Mouse (Mus musculus) neural tube, embryonic 14.5 days (tissue): ENCODE measurements around the gene Abhd14a. TPM values are rescaled to one million over a fixed set of nuclear protein-coding genes. Genes with fewer than 3 reads are reported as not detected.

Source experiments
- ATAC-seq: fragments of 200-750 bp; cut with Nextera tagmentation; 2 replicates; pipeline ENCODE4 v1.8.0; 2017; ENCODE audit warnings: low read depth, mild to moderate bottlenecking, moderate TSS enrichment, moderate library complexity
- H3K27ac ChIP-seq: fragments of 300-500 bp; sonication (generic); 2 replicates; pipeline ENCODE4 v1.5.1; 2014; ENCODE audit warnings: low read depth, mild to moderate bottlenecking, control low read depth, low read length, moderate library complexity, mixed read lengths
- H3K27me3 ChIP-seq: fragments of 300-500 bp; sonication (generic); 2 replicates; pipeline ENCODE4 v1.6.1; 2014; ENCODE audit warnings: low read length; ENCODE audit not compliant: control insufficient read depth, insufficient read depth
- H3K36me3 ChIP-seq: fragments of 300-500 bp; sonication (generic); 2 replicates; pipeline ENCODE4 v1.6.1; 2014; ENCODE audit warnings: low read length, mixed read lengths; ENCODE audit not compliant: control insufficient read depth, insufficient read depth
- H3K4me1 ChIP-seq: fragments of 300-500 bp; sonication (generic); 2 replicates; pipeline ENCODE4 v1.6.1; 2014; ENCODE audit warnings: low read length; ENCODE audit not compliant: control insufficient read depth, insufficient read depth
- H3K4me2 ChIP-seq: fragments of 300-500 bp; sonication (generic); 2 replicates; pipeline ENCODE4 v1.6.1; 2014; ENCODE audit warnings: mild to moderate bottlenecking, low read depth, low read length, control low read depth
- H3K4me3 ChIP-seq: fragments of 300-500 bp; sonication (generic); 2 replicates; pipeline ENCODE4 v1.5.1; 2014; ENCODE audit warnings: low read depth, low read length, control low read depth, mixed read lengths
- H3K9ac ChIP-seq: fragments of 300-500 bp; sonication (generic); replicated peaks from 2 replicates; pipeline ENCODE4 v1.6.1; 2014; ENCODE audit warnings: low read depth, mild to moderate bottlenecking, control low read depth, low read length, mixed read lengths
- H3K9me3 ChIP-seq: fragments of 300-500 bp; sonication (generic); 2 replicates; pipeline ENCODE4 v1.6.1; 2016; ENCODE audit warnings: low read length; ENCODE audit not compliant: control insufficient read depth
- WGBS: fragments of 180-500 bp; shearing (Covaris S2); extraction: QIAGEN DNeasy Blood & Tissue Kit; methylation state at CpG from one replicate; pipeline ENCODE4 v1.1.7; 2014; 5-methylcytosine and 5-hydroxymethylcytosine counted together
- polyA plus RNA-seq: library from polyadenylated mRNA; unstranded; fragments of >200 nt; fragmentation: Nextera tagmentation; extraction: Ambion mirVana; gene quantifications from 2 replicates; pipeline ENCODE4 v1.2.1, GENCODE M21; 2014

The Abhd14a gene
- polyA plus RNA-seq, 1 experiment from 2014 or later, result 66.9 TPM

- peak overlapping the region; percentile 62 for H3K4me3 ChIP-seq
- WGBS, result 85% methylated on average over 9 of the region's 9 CpGs
- no peaks in the 10 kb centered on the region for H3K27me3 ChIP-seq
These were observed 30.6 kb upstream of the Abhd14a start for GRCm38 (mm10) chr9:106478101-106478500.

DNA sequence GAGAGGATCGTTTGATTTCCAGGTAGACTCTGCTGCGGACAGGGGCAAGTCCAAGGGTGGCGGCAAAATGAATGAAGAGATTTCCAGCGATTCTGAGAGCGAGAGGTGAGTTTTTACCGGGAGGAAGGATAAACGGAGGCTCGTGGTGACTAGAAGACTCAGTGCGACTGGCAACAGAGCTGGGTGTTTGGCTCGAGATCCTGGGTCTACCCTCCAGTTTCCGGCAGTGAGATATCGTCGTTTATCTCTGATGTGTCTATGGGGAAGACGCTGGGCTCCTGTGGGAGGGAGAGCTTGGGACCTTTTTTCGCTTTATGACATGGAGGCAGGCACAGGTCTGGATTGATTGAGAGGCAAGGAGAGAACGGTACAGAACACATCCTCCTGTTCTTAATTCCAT lies 30.2 kb upstream of the Abhd14a start:
- Histone ChIP-seq H3K27me3 (no peaks in the 10 kb centered on the region), H3K27ac (no peak overlapping the region), H3K9me3 (no peaks in the 10 kb centered on the region), H3K36me3 (peaks cover 7% of the 10 kb centered on the region; the same call in 1 of the 2 replicates), H3K4me3 (peak overlapping the region; percentile 62), H3K4me2 (peak overlapping the region; percentile 87), H3K9ac (peak overlapping the region; percentile 57), H3K4me1 (peaks cover 9% of the 10 kb centered on the region)
- 5% methylated on average over 16 of the region's 16 CpGs for WGBS
- ATAC-seq, result no peak

More at GRCm38 (mm10) chr9:106478101-106478500, 30.6 kb upstream of the Abhd14a start:
- peaks cover 9% of the 10 kb centered on the region for H3K4me1 ChIP-seq
- H3K9ac ChIP-seq, result peak overlapping the region; percentile 57
- ATAC-seq, result no peak
- H3K27ac ChIP-seq, result no peak overlapping the region
- no peaks in the 10 kb centered on the region for H3K9me3 ChIP-seq
- H3K36me3 ChIP-seq, result peaks cover 7% of the 10 kb centered on the region; the same call in 1 of the 2 replicates
- H3K4me2 ChIP-seq, result peak overlapping the region; percentile 87

GRCm38 (mm10) chr9:106476924-106477484 lies 29.5 kb upstream of the Abhd14a start, which contains the start of gene Parp3:
Parp3 (minus strand) TSS chr9:106476949.
- H3K36me3 ChIP-seq, result peaks cover 7% of the 10 kb centered on the region; the same call in 1 of the 2 replicates
- H3K9ac ChIP-seq, result peak within 1 kb of the TSS; percentile 57
- no peaks in the 10 kb centered on the region for H3K27me3 ChIP-seq
- H3K4me1 ChIP-seq, result peaks cover 9% of the 10 kb centered on the region
- H3K4me2 ChIP-seq, result peak within 1 kb of the TSS; percentile 87
- under 1% methylated on average over 41 of the region's 41 CpGs for WGBS
- peak; percentile 98 for ATAC-seq
- H3K4me3 ChIP-seq, result peak within 1 kb of the TSS; percentile 62
- no peak within 1 kb of the TSS for H3K27ac ChIP-seq
- H3K9me3 ChIP-seq, result no peaks in the 10 kb centered on the region

GRCm38 (mm10) chr9:106476002-106476923 lies 28.8 kb upstream of the Abhd14a start:
- Histone ChIP-seq H3K4me3 (no peak overlapping the region), H3K9me3 (no peaks in the 10 kb centered on the region), H3K27ac (no peak overlapping the region), H3K36me3 (peaks cover 7% of the 10 kb centered on the region; the same call in 1 of the 2 replicates), H3K4me1 (peaks cover 9% of the 10 kb centered on the region), H3K9ac (no peak overlapping the region), H3K4me2 (peak overlapping the region; percentile 21; the same call in 1 of the 2 replicates), H3K27me3 (no peaks in the 10 kb centered on the region)
- ATAC-seq, result no peak; the same call in 1 of the 2 replicates
- 43% methylated on average over 16 of the region's 16 CpGs for WGBS

GRCm38 (mm10) chr9:106475663-106476001 lies 28.2 kb upstream of the Abhd14a start, which contains the start of gene Rrp9:
Rrp9 (plus strand) TSS chr9:106475963.
- H3K27ac ChIP-seq, result no peak within 1 kb of the TSS
- WGBS, result 92% methylated on average over 10 of the region's 10 CpGs
- no peak for ATAC-seq

DNA sequence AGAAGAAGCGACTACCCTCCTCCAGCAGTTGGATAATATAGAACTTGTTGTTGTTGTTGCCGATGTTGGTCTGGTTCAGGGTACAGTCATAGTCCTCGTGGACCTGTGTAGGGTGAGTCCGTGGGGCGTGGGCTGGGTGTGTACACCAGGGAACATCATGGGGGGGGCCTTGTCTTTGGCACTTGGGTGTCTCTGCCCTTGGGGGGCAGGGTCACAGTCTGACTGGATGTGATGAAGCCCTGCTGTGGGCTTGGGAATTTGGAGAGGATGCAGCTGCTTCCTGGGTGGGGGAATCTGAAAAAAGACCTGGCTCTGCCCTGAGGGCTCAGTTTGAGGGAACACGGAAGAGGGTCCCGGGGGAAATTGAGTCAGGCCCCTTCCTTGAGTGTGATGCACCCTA lies 27.6 kb upstream of the Abhd14a start:
- Histone ChIP-seq H3K36me3 (no peaks in the 10 kb centered on the region), H3K4me3 (no peak overlapping the region), H3K27ac (no peak overlapping the region), H3K9me3 (no peaks in the 10 kb centered on the region), H3K4me1 (peaks cover 9% of the 10 kb centered on the region), H3K27me3 (no peaks in the 10 kb centered on the region), H3K9ac (no peak overlapping the region), H3K4me2 (no peak overlapping the region)
- ATAC-seq, result no peak
- 73% methylated on average over 7 of the region's 7 CpGs for WGBS

More at GRCm38 (mm10) chr9:106475663-106476001, 28.2 kb upstream of the Abhd14a start, which contains the start of gene Rrp9:
- Histone ChIP-seq H3K27me3 (no peaks in the 10 kb centered on the region), H3K4me3 (no peak within 1 kb of the TSS), H3K9me3 (no peaks in the 10 kb centered on the region), H3K4me2 (peak within 1 kb of the TSS; percentile 21; the same call in 1 of the 2 replicates), H3K36me3 (peaks cover 2% of the 10 kb centered on the region; the same call in 1 of the 2 replicates), H3K4me1 (peaks cover 9% of the 10 kb centered on the region), H3K9ac (no peak within 1 kb of the TSS)

DNA sequence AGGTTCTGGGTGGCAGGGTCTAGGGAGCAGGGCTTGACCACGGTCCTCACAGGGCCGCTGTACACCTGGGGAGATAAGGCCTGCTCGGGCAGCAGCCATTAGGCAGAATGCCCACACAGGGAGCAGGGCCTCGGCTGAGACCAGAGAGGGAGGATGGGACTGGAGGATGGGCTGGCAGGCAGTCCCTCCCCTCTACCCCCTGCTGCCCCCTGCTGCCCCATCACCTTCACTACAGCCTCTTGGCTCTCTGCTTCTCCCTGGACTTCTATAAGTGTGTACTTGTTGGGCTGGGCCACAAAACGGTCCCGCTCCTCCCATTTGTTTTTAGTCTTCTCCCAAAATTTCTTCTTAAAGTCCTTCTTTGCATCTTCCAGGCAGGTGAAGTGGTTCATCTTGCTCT lies 27.0 kb upstream of the Abhd14a start:
- Histone ChIP-seq H3K4me1 (peaks cover 9% of the 10 kb centered on the region), H3K4me2 (no peak overlapping the region), H3K27ac (no peak overlapping the region), H3K4me3 (no peak overlapping the region), H3K27me3 (no peaks in the 10 kb centered on the region), H3K9ac (0 out of 2 replicates have a peak overlapping the region, but pooled peaks have one; percentile 21), H3K9me3 (no peaks in the 10 kb centered on the region), H3K36me3 (no peaks in the 10 kb centered on the region)
- ATAC-seq, result no peak
- 6% methylated on average over 6 of the region's 6 CpGs for WGBS

DNA sequence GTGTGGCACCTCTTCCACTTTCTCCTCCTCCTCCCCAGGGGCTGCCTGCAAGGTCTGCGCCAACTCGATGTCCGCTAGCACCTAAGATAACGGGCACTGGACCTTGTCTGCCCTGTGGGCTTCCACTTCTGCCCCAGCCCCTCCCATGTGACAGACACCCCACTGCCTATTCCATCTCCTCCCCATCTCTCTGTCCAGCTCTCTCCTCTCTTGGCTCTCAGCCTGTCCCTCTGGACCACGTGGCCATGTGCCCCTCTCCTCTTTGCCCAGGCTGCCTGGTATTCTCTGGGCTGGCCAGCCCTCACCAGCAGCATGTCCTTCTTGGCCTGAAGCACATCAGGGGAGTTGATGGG lies 26.3 kb upstream of the Abhd14a start:
- no peak overlapping the region for H3K9ac ChIP-seq
- no peak for ATAC-seq
- peaks cover 9% of the 10 kb centered on the region for H3K4me1 ChIP-seq
- H3K4me2 ChIP-seq, result no peak overlapping the region
- no peak overlapping the region for H3K4me3 ChIP-seq
- H3K36me3 ChIP-seq, result no peaks in the 10 kb centered on the region
- no peaks in the 10 kb centered on the region for H3K9me3 ChIP-seq
- H3K27ac ChIP-seq, result no peak overlapping the region
- no peaks in the 10 kb centered on the region for H3K27me3 ChIP-seq
- 91% methylated on average over 5 of the region's 5 CpGs for WGBS
